ENCODE assay signal across 28 mouse cellular contexts in the genomic region with DNA sequence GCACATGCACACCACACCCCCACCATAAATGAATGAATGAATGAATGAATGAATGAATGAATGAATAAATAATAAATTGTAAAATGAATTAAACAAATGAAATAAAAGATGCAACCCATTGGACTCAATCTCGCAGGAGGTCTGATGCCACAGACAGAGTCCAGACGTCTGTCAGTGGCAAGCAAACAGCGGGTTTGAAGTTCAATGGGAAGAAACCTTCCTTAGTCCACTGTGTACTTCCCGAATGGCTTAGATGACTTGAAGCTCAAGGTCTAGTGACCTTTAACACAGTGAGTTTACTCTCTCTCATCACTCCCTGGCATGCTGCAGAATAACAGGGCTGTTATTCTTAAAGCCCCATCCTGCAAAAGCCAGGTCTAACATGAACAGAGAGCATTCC.
"Had no signal": no experiment of that assay in that cellular context is flagged by ENCODE, and none has a peak within 500 bp of the region (broad histone marks: within the 10 kb centered on the region; RNA-seq: fewer than 3 reads in every experiment).

No protein-coding gene starts in this region.

- DNase-seq: cerebellum, adult 18-20 months; cerebellum, adult 2 months; cerebellum, adult 8-10 months; cerebellum, adult 9-10 months; cerebellum, adult 9-11 months; cerebellum, postnatal 10 days; cerebellum, postnatal 14 days; cerebellum, postnatal 25 days; cerebellum, postnatal 36 days; embryo, embryonic 11 days; forebrain, postnatal 0 days; gastrocnemius, adult 2 months; gastrocnemius, postnatal 10 days; gastrocnemius, postnatal 14 days; gastrocnemius, postnatal 25 days; gastrocnemius, postnatal 36 days; heart, adult 11 months had no signal

- H3K9ac ChIP-seq: embryonic facial prominence, embryonic 12.5 days; embryonic facial prominence, embryonic 13.5 days; embryonic facial prominence, embryonic 15.5 days; forebrain, embryonic 12.5 days; forebrain, embryonic 13.5 days; forebrain, embryonic 15.5 days; forebrain, postnatal 0 days had no signal

- ATAC-seq: forebrain, embryonic 13.5 days; forebrain, embryonic 14.5 days; forebrain, embryonic 15.5 days; forebrain, embryonic 16.5 days; forebrain, postnatal 0 days had no signal

- H3K36me3 ChIP-seq: embryonic facial prominence, embryonic 12.5 days; embryonic facial prominence, embryonic 13.5 days; embryonic facial prominence, embryonic 15.5 days; forebrain, embryonic 15.5 days had no signal

- H3K27me3 ChIP-seq: embryonic facial prominence, embryonic 12.5 days; embryonic facial prominence, embryonic 13.5 days; embryonic facial prominence, embryonic 15.5 days; forebrain, embryonic 12.5 days; forebrain, embryonic 13.5 days; forebrain, embryonic 15.5 days had no signal

- H3K4me2 ChIP-seq: embryonic facial prominence, embryonic 12.5 days; embryonic facial prominence, embryonic 13.5 days; embryonic facial prominence, embryonic 15.5 days; forebrain, embryonic 12.5 days; forebrain, embryonic 13.5 days; forebrain, embryonic 15.5 days had no signal

- H3K27ac ChIP-seq: embryonic facial prominence, embryonic 10.5 days; embryonic facial prominence, embryonic 12.5 days; embryonic facial prominence, embryonic 13.5 days; embryonic facial prominence, embryonic 15.5 days; forebrain, embryonic 10.5 days; forebrain, embryonic 12.5 days; forebrain, embryonic 15.5 days; gastrocnemius, adult 2 months had no signal

- H3K9me3 ChIP-seq: embryonic facial prominence, embryonic 10.5 days; embryonic facial prominence, embryonic 12.5 days; embryonic facial prominence, embryonic 13.5 days; embryonic facial prominence, embryonic 15.5 days; forebrain, embryonic 10.5 days; forebrain, embryonic 12.5 days; forebrain, embryonic 13.5 days; forebrain, embryonic 15.5 days had no signal

- H3K4me3 ChIP-seq: embryonic facial prominence, embryonic 10.5 days; embryonic facial prominence, embryonic 12.5 days; embryonic facial prominence, embryonic 13.5 days; embryonic facial prominence, embryonic 15.5 days; erythroblast, embryonic 14.5 days; forebrain, embryonic 10.5 days; forebrain, embryonic 12.5 days; forebrain, embryonic 13.5 days; forebrain, embryonic 15.5 days; gastrocnemius, adult 2 months had no signal
